Mouse (Mus musculus): ENCODE measurements around the gene Ap2a1.
"Not testable (repeated sequence)": the region's sequence is repeated elsewhere in the genome, so short reads cannot be mapped to it uniquely, and the experiment has no call there.

Gene Ap2a1

GRCm38 (mm10) chr7:44895206-44895592, 34.1 kb downstream of the Ap2a1 start:
- no peak for DNase-seq (ENCODE audit: low spot score in 2 of 2)

- DNase-seq (ENCODE audit: low spot score in 2 of 2): no peak
These were observed 35.1 kb downstream of the Ap2a1 start for GRCm38 (mm10) chr7:44894175-44894574.

GRCm38 (mm10) chr7:44893197-44893596, 36.1 kb downstream of the Ap2a1 start:
- DNase-seq (ENCODE audit: low spot score in 2 of 2): no peak

GRCm38 (mm10) chr7:44892276-44892921, 36.9 kb downstream of the Ap2a1 start, which contains the start of gene Med25:
TSS of gene Med25 (minus strand) at chr7:44892712.
- DNase-seq (ENCODE audit: low spot score in 2 of 2): peak; percentile 94 to 95

GRCm38 (mm10) chr7:44891611-44892010, 37.7 kb downstream of the Ap2a1 start:
- DNase-seq (ENCODE audit: low spot score in 2 of 2): no peak

GRCm38 (mm10) chr7:44890737-44891136, 38.6 kb downstream of the Ap2a1 start:
- no peak for DNase-seq (ENCODE audit: low spot score in 2 of 2)

- no peak for DNase-seq (ENCODE audit: low spot score in 2 of 2)
These were observed 39.1 kb downstream of the Ap2a1 start for GRCm38 (mm10) chr7:44890180-44890579.

- no peak for DNase-seq (ENCODE audit: low spot score in 2 of 2)
These were observed 40.8 kb downstream of the Ap2a1 start for GRCm38 (mm10) chr7:44888256-44889105.

GRCm38 (mm10) chr7:44886964-44887363, 42.3 kb downstream of the Ap2a1 start:
- DNase-seq (ENCODE audit: low spot score in 2 of 2): no peak

- DNase-seq (ENCODE audit: low spot score in 2 of 2): no peak
These were observed 44.7 kb downstream of the Ap2a1 start for GRCm38 (mm10) chr7:44884637-44885036.

- no peak for DNase-seq (ENCODE audit: low spot score in 2 of 2)
These were observed 46.3 kb downstream of the Ap2a1 start for GRCm38 (mm10) chr7:44883036-44883435.

GRCm38 (mm10) chr7:44877833-44878232, 51.5 kb downstream of the Ap2a1 start:
- no peak for DNase-seq (ENCODE audit: low spot score in 2 of 2)

- not testable (repeated sequence) for DNase-seq (ENCODE audit: low spot score in 2 of 2)
These were observed 57.5 kb downstream of the Ap2a1 start for GRCm38 (mm10) chr7:44871774-44872173.

- no peak for DNase-seq (ENCODE audit: low spot score in 2 of 2)
These were observed 58.1 kb downstream of the Ap2a1 start for GRCm38 (mm10) chr7:44871181-44871580.

GRCm38 (mm10) chr7:44870614-44871013, 58.7 kb downstream of the Ap2a1 start:
- no peak for DNase-seq (ENCODE audit: low spot score in 2 of 2)

- peak; percentile 96 to 99 for DNase-seq (ENCODE audit: low spot score in 2 of 2)
These were observed 59.4 kb downstream of the Ap2a1 start, which contains the start of gene Ptov1 for GRCm38 (mm10) chr7:44869697-44870528. TSS of gene Ptov1 (minus strand) at chr7:44869788.

- DNase-seq (ENCODE audit: low spot score in 2 of 2): no peak
These were observed 60.2 kb downstream of the Ap2a1 start for GRCm38 (mm10) chr7:44868919-44869696.

- DNase-seq (ENCODE audit: low spot score in 2 of 2): no peak
These were observed 60.8 kb downstream of the Ap2a1 start for GRCm38 (mm10) chr7:44868465-44868864.

GRCm38 (mm10) chr7:44867802-44868201, 61.5 kb downstream of the Ap2a1 start:
- no peak for DNase-seq (ENCODE audit: low spot score in 2 of 2)

GRCm38 (mm10) chr7:44867010-44867702, 62.1 kb downstream of the Ap2a1 start:
- no peak for DNase-seq (ENCODE audit: low spot score in 2 of 2)
